Mouse (Mus musculus): ENCODE data around the gene Klhl10.

The Klhl10 gene

GRCm38 (mm10) chr11:100462699-100463098, 21.0 kb downstream of the Klhl10 start:
- no peak for DNase-seq (ENCODE audit: low read depth)

- no peak for DNase-seq (ENCODE audit: low read depth)
Observed at GRCm38 (mm10) chr11:100465229-100465792, 23.6 kb downstream of the Klhl10 start.

GRCm38 (mm10) chr11:100465833-100466232, 24.1 kb downstream of the Klhl10 start:
- no peak for DNase-seq (ENCODE audit: low read depth)

GRCm38 (mm10) chr11:100471352-100472196, 29.9 kb downstream of the Klhl10 start:
- DNase-seq (ENCODE audit: low read depth), result no peak

GRCm38 (mm10) chr11:100472197-100472934, 30.6 kb downstream of the Klhl10 start, which contains the start of gene Klhl11:
Gene Klhl11 (minus strand): TSS chr11:100472741.
- peak; percentile 83 for DNase-seq (ENCODE audit: low read depth)

- no peak for DNase-seq (ENCODE audit: low read depth)
Observed at GRCm38 (mm10) chr11:100472935-100473295, 31.2 kb downstream of the Klhl10 start.

- no peak for DNase-seq (ENCODE audit: low read depth)
Observed at GRCm38 (mm10) chr11:100476281-100476680, 34.6 kb downstream of the Klhl10 start.

GRCm38 (mm10) chr11:100479152-100479551, 37.4 kb downstream of the Klhl10 start:
- DNase-seq (ENCODE audit: low read depth), result no peak

GRCm38 (mm10) chr11:100484461-100484860, 42.7 kb downstream of the Klhl10 start:
- no peak for DNase-seq (ENCODE audit: low read depth)

- no peak for DNase-seq (ENCODE audit: low read depth)
Observed at GRCm38 (mm10) chr11:100485801-100486538, 44.3 kb downstream of the Klhl10 start.

GRCm38 (mm10) chr11:100490951-100491350, 49.2 kb downstream of the Klhl10 start:
- DNase-seq (ENCODE audit: low read depth), result no peak

- no peak for DNase-seq (ENCODE audit: low read depth)
Observed at GRCm38 (mm10) chr11:100493771-100494170, 52.1 kb downstream of the Klhl10 start.

- DNase-seq (ENCODE audit: low read depth), result no peak
Observed at GRCm38 (mm10) chr11:100500241-100500640, 58.5 kb downstream of the Klhl10 start.

- DNase-seq (ENCODE audit: low read depth), result no peak
Observed at GRCm38 (mm10) chr11:100500651-100501050, 58.9 kb downstream of the Klhl10 start.

- no peak for DNase-seq (ENCODE audit: low read depth)
Observed at GRCm38 (mm10) chr11:100501321-100501720, 59.6 kb downstream of the Klhl10 start.

GRCm38 (mm10) chr11:100504990-100505660, 63.4 kb downstream of the Klhl10 start:
- no peak for DNase-seq (ENCODE audit: low read depth)

GRCm38 (mm10) chr11:100505997-100506396, 64.3 kb downstream of the Klhl10 start:
- no peak for DNase-seq (ENCODE audit: low read depth)
